Mouse (Mus musculus): ENCODE measurements around the gene Erbb4.
"Not testable (repeated sequence)": the region's sequence is repeated elsewhere in the genome, so short reads cannot be mapped to it uniquely, and the experiment has no call there.

Gene Erbb4

GRCm38 (mm10) chr1:68872976-68873634 is 234.8 kb downstream of the Erbb4 start:
- peak; percentile 24 for DNase-seq (ENCODE audit: low read depth, low spot score)

GRCm38 (mm10) chr1:68860341-68860740 is 247.5 kb downstream of the Erbb4 start:
- DNase-seq (ENCODE audit: low read depth, low spot score), result no peak

- DNase-seq (ENCODE audit: low read depth, low spot score), result peak; percentile 35
These were observed 248.4 kb downstream of the Erbb4 start for GRCm38 (mm10) chr1:68859480-68859879.

- DNase-seq (ENCODE audit: low read depth, low spot score), result no peak
These were observed 268.5 kb downstream of the Erbb4 start for GRCm38 (mm10) chr1:68839352-68839751.

GRCm38 (mm10) chr1:68834686-68835085 is 273.2 kb downstream of the Erbb4 start:
- DNase-seq (ENCODE audit: low read depth, low spot score), result peak; percentile 25

- DNase-seq (ENCODE audit: low read depth, low spot score), result peak; percentile 31
These were observed 275.8 kb downstream of the Erbb4 start for GRCm38 (mm10) chr1:68832101-68832500.

- no peak for DNase-seq (ENCODE audit: low read depth, low spot score)
These were observed 276.3 kb downstream of the Erbb4 start for GRCm38 (mm10) chr1:68831575-68831974.

GRCm38 (mm10) chr1:68830501-68831239 is 277.2 kb downstream of the Erbb4 start:
- DNase-seq (ENCODE audit: low read depth, low spot score), result no peak

- no peak for DNase-seq (ENCODE audit: low read depth, low spot score)
These were observed 284.7 kb downstream of the Erbb4 start for GRCm38 (mm10) chr1:68823116-68823644.

GRCm38 (mm10) chr1:68806711-68807110 is 301.1 kb downstream of the Erbb4 start:
- peak; percentile 81 for DNase-seq (ENCODE audit: low read depth, low spot score)

- peak; percentile 14 for DNase-seq (ENCODE audit: low read depth, low spot score)
These were observed 320.3 kb downstream of the Erbb4 start for GRCm38 (mm10) chr1:68787409-68788015.

GRCm38 (mm10) chr1:68780653-68781052 is 327.2 kb downstream of the Erbb4 start:
- no peak for DNase-seq (ENCODE audit: low read depth, low spot score)

- no peak for DNase-seq (ENCODE audit: low read depth, low spot score)
These were observed 327.8 kb downstream of the Erbb4 start for GRCm38 (mm10) chr1:68780032-68780431.

GRCm38 (mm10) chr1:68766095-68766494 is 341.8 kb downstream of the Erbb4 start:
- not testable (repeated sequence) for DNase-seq (ENCODE audit: low read depth, low spot score)

- no peak for DNase-seq (ENCODE audit: low read depth, low spot score)
These were observed 345.4 kb downstream of the Erbb4 start for GRCm38 (mm10) chr1:68762456-68762855.

- peak; percentile 97 for DNase-seq (ENCODE audit: low read depth, low spot score)
These were observed 358.9 kb downstream of the Erbb4 start for GRCm38 (mm10) chr1:68748976-68749375.

GRCm38 (mm10) chr1:68681478-68681877 is 426.4 kb downstream of the Erbb4 start:
- no peak for DNase-seq (ENCODE audit: low read depth, low spot score)

GRCm38 (mm10) chr1:68674667-68675066 is 433.2 kb downstream of the Erbb4 start:
- no peak for DNase-seq (ENCODE audit: low read depth, low spot score)

GRCm38 (mm10) chr1:68666831-68667601 is 440.8 kb downstream of the Erbb4 start:
- peak; percentile 27 for DNase-seq (ENCODE audit: low read depth, low spot score)

GRCm38 (mm10) chr1:68590475-68590874 is 517.4 kb downstream of the Erbb4 start:
- no peak for DNase-seq (ENCODE audit: low read depth, low spot score)

GRCm38 (mm10) chr1:68573851-68574540 is 533.9 kb downstream of the Erbb4 start:
- DNase-seq (ENCODE audit: low read depth, low spot score), result peak; percentile 42
